Mouse (Mus musculus): ENCODE measurements around the gene Omt2b. TPM values are rescaled to one million over a fixed set of nuclear protein-coding genes. Genes with fewer than 3 reads are reported as not detected.

Gene Omt2b
- not detected in 2 replicates for polyA plus RNA-seq (2015; fragmentation: Nextera tagmentation; extraction: Ambion mirVana)

GRCm38 (mm10) chr9:78327289-78327688, at the start of gene Omt2b:
Gene Omt2b (plus strand): TSS chr9:78327589.

GRCm38 (mm10) chr9:78289723-78290122, 37.7 kb upstream of the Omt2b start, which contains the start of gene Gm10639:
Gene Gm10639 (plus strand): TSS chr9:78289923.

GRCm38 (mm10) chr9:78314696-78315095, 12.7 kb upstream of the Omt2b start, which contains the start of gene Omt2a:
Gene Omt2a (minus strand): TSS chr9:78314796.

DNA sequence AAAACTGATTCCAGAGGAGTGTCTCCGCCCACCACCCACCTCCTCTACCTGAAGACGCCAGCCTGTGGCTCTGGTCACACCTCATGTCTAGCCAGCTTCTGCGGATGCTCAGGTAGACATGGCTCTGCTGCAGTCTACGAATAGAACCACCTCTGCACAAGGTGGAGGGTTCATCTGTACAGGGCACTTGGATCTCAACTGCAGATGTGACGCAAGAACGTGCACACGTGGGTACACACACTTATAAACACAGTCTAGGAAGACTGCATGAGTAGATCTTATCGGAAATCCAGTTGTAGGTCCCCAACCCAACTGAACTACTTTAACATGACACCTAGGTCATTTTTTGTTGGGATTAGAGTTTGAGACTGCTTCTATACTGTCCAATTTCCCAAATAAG, 28.2 kb downstream of the Omt2b start, which contains the start of gene Gsta2:
Gene Gsta2 (minus strand): TSS at position 178 of the 400 bp plus-strand sequence.

GRCm38 (mm10) chr9:78367959-78368358, 40.6 kb downstream of the Omt2b start, which contains the start of gene Dppa5a:
Gene Dppa5a (minus strand): TSS chr9:78368177.

DNA sequence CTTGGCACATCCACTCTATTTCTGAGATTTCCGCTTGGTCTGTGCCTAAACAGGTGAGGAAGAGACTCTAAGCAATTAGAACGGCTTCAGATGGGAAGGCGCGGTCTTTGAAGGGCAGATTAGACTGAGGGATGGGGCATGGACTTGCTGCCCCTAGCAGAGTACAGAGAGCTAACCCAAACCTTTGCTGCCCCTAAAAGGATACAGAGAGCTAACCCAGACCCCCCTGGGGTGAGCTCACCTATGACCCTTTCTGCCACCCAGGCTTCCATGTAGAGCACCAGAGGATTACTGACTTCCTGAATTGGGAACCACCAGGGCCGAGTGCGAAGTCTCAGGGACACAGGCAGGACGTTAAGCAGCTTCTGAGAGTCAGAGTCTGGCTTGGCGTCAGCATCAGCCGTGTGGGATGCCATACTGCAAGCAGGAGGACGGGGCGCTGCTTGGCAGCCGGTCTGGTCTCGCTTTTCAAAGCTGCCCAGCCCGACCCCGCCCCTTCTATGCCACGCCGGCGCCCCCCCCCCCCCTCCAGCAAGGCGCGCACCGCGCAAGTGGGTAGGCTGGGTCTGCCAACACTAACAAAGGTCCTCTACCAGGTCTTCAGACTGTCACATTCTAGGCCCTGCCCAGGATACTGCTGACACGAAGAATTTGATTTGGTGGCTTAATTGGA, 50.9 kb downstream of the Omt2b start, which contains the start of gene Ooep:
Gene Ooep (minus strand): TSS at position 613 of the 673 bp plus-strand sequence.

Other genes with a start within 250 kb of the Omt2b start
- 32.6 and 35.6 TPM in 2 replicates for gene Fbxo9, start 218.5 kb upstream of the Omt2b start, polyA plus RNA-seq (2015; fragmentation: Nextera tagmentation; extraction: Ambion mirVana)
- 12.4 and 14.2 TPM in 2 replicates for gene Ick, start 218.4 kb upstream of the Omt2b start, polyA plus RNA-seq (2015; fragmentation: Nextera tagmentation; extraction: Ambion mirVana)
- 481 and 522 TPM in 2 replicates for gene Gsta4, start 144.8 kb upstream of the Omt2b start, polyA plus RNA-seq (2015; fragmentation: Nextera tagmentation; extraction: Ambion mirVana)
- gene Gsta1, start 96.9 kb upstream of the Omt2b start, polyA plus RNA-seq (2015; fragmentation: Nextera tagmentation; extraction: Ambion mirVana): 1.9 and 2.7 TPM in 2 replicates
- gene Gm3776, start 70.5 kb upstream of the Omt2b start, polyA plus RNA-seq (2015; fragmentation: Nextera tagmentation; extraction: Ambion mirVana): 1.4 and 1.5 TPM in 2 replicates
- gene Gm10639, start 37.7 kb upstream of the Omt2b start, polyA plus RNA-seq (2015; fragmentation: Nextera tagmentation; extraction: Ambion mirVana): 0.45 TPM in 1 of 2 replicates, not detected in the other
- 0.23 and 0.41 TPM in 2 replicates for gene Omt2a, start 12.8 kb upstream of the Omt2b start, polyA plus RNA-seq (2015; fragmentation: Nextera tagmentation; extraction: Ambion mirVana)
- 9.0 and 11.7 TPM in 2 replicates for gene Gsta2, start 28.2 kb downstream of the Omt2b start, polyA plus RNA-seq (2015; fragmentation: Nextera tagmentation; extraction: Ambion mirVana)
- 4.1 TPM in 2 replicates for gene Dppa5a, start 40.6 kb downstream of the Omt2b start, polyA plus RNA-seq (2015; fragmentation: Nextera tagmentation; extraction: Ambion mirVana)
- 32.6 and 47.5 TPM in 2 replicates for gene Ooep, start 51.1 kb downstream of the Omt2b start, polyA plus RNA-seq (2015; fragmentation: Nextera tagmentation; extraction: Ambion mirVana)
- gene Ddx43, start 68.2 kb downstream of the Omt2b start, polyA plus RNA-seq (2015; fragmentation: Nextera tagmentation; extraction: Ambion mirVana): 0.23 and 0.58 TPM in 2 replicates
- gene Cgas, start 115.6 kb downstream of the Omt2b start, polyA plus RNA-seq (2015; fragmentation: Nextera tagmentation; extraction: Ambion mirVana): 1.6 and 1.7 TPM in 2 replicates
- gene Mto1, start 120.6 kb downstream of the Omt2b start, polyA plus RNA-seq (2015; fragmentation: Nextera tagmentation; extraction: Ambion mirVana): 14.5 and 15.9 TPM in 2 replicates
- 0.75 and 0.99 TPM in 2 replicates for gene Gm17324, start 121.2 kb downstream of the Omt2b start, polyA plus RNA-seq (2015; fragmentation: Nextera tagmentation; extraction: Ambion mirVana)
- gene Eef1a1, start 161.6 kb downstream of the Omt2b start, polyA plus RNA-seq (2015; fragmentation: Nextera tagmentation; extraction: Ambion mirVana): 3,366 and 3,387 TPM in 2 replicates